Mouse (Mus musculus): Measurements from ENCODE around the gene Sumf1. TPM values are rescaled to one million over a fixed set of nuclear protein-coding genes. Genes with fewer than 3 reads are reported as not detected.

Sumf1 gene
- total and polyA plus RNA-seq, 2 experiments from 2014 or later = 13.7 to 23.0 TPM

GRCm38 (mm10) chr6:108222875-108223274 is 37.5 kb upstream of the Sumf1 start:
- WGBS = 91% methylated on average over 5 of the region's 5 CpGs

GRCm38 (mm10) chr6:108222435-108222834 is 37.1 kb upstream of the Sumf1 start:
- WGBS = 61% methylated on average over 5 of the region's 5 CpGs
- H3K27ac ChIP-seq (ENCODE audit: low read depth, low read length) = no peak overlapping the region
- TF ChIP-seq CTCF (IDR thresholded peaks at IDR 0.05) = no peak
- H3K4me2 ChIP-seq (ENCODE audit: low read depth, low read length, poor library complexity, severe bottlenecking) = no peak overlapping the region
- no peaks in the 10 kb centered on the region for H3K27me3 ChIP-seq (ENCODE audit: insufficient read depth, low read length)
- H3K4me1 ChIP-seq (ENCODE audit: insufficient read depth, low read length) = no peaks in the 10 kb centered on the region
- no peak overlapping the region for H3K4me3 ChIP-seq (ENCODE audit: low read depth, low read length)
- H3K9me3 ChIP-seq (ENCODE audit: low read length) = no peaks in the 10 kb centered on the region
- no peaks in the 10 kb centered on the region for H3K36me3 ChIP-seq (ENCODE audit: insufficient read depth, low read length)
- ATAC-seq (ENCODE audit: low FRiP score) = no peak
- no peak for DNase-seq (ENCODE audit: low spot score)
- H3K9ac ChIP-seq (replicated peaks; ENCODE audit: low read length, poor library complexity, severe bottlenecking) = no peak overlapping the region

More at GRCm38 (mm10) chr6:108222875-108223274, 37.5 kb upstream of the Sumf1 start:
- no peak for TF ChIP-seq CTCF (IDR thresholded peaks at IDR 0.05)
- DNase-seq (ENCODE audit: low spot score) = no peak
- H3K27me3 ChIP-seq (ENCODE audit: insufficient read depth, low read length) = no peaks in the 10 kb centered on the region
- H3K9ac ChIP-seq (replicated peaks; ENCODE audit: low read length, poor library complexity, severe bottlenecking) = no peak overlapping the region
- no peaks in the 10 kb centered on the region for H3K9me3 ChIP-seq (ENCODE audit: low read length)
- ATAC-seq (ENCODE audit: low FRiP score) = no peak
- no peak overlapping the region for H3K27ac ChIP-seq (ENCODE audit: low read depth, low read length)
- no peak overlapping the region for H3K4me2 ChIP-seq (ENCODE audit: low read depth, low read length, poor library complexity, severe bottlenecking)
- no peaks in the 10 kb centered on the region for H3K36me3 ChIP-seq (ENCODE audit: insufficient read depth, low read length)
- no peaks in the 10 kb centered on the region for H3K4me1 ChIP-seq (ENCODE audit: insufficient read depth, low read length)
- no peak overlapping the region for H3K4me3 ChIP-seq (ENCODE audit: low read depth, low read length)

- H3K27ac ChIP-seq (ENCODE audit: low read depth, low read length) = no peak overlapping the region
- DNase-seq (ENCODE audit: low spot score) (no peak), ATAC-seq (ENCODE audit: low FRiP score) (no peak)
- H3K4me2 ChIP-seq (ENCODE audit: low read depth, low read length, poor library complexity, severe bottlenecking) = no peak overlapping the region
- no peak overlapping the region for H3K9ac ChIP-seq (replicated peaks; ENCODE audit: low read length, poor library complexity, severe bottlenecking)
- no peaks in the 10 kb centered on the region for H3K36me3 ChIP-seq (ENCODE audit: insufficient read depth, low read length)
- H3K27me3 ChIP-seq (ENCODE audit: insufficient read depth, low read length) = no peaks in the 10 kb centered on the region
- 76% methylated on average over 3 of the region's 3 CpGs for WGBS
- no peaks in the 10 kb centered on the region for H3K9me3 ChIP-seq (ENCODE audit: low read length)
- TF ChIP-seq CTCF (IDR thresholded peaks at IDR 0.05) = no peak
- no peak overlapping the region for H3K4me3 ChIP-seq (ENCODE audit: low read depth, low read length)
- no peaks in the 10 kb centered on the region for H3K4me1 ChIP-seq (ENCODE audit: insufficient read depth, low read length)
These were observed 32.6 kb upstream of the Sumf1 start for GRCm38 (mm10) chr6:108217987-108218386.

- TF ChIP-seq CTCF (IDR thresholded peaks at IDR 0.05) = no peak
- WGBS = 96% methylated on average over 8 of the region's 8 CpGs
- no peak overlapping the region for H3K4me2 ChIP-seq (ENCODE audit: low read depth, low read length, poor library complexity, severe bottlenecking)
These were observed 31.4 kb upstream of the Sumf1 start for GRCm38 (mm10) chr6:108216832-108217231.

GRCm38 (mm10) chr6:108216091-108216490 is 30.7 kb upstream of the Sumf1 start:
- Histone ChIP-seq H3K9me3 (ENCODE audit: low read length) (no peaks in the 10 kb centered on the region), H3K4me3 (ENCODE audit: low read depth, low read length) (no peak overlapping the region), H3K27me3 (ENCODE audit: insufficient read depth, low read length) (no peaks in the 10 kb centered on the region), H3K4me1 (ENCODE audit: insufficient read depth, low read length) (no peaks in the 10 kb centered on the region; the same call in 1 of the 2 replicates), H3K9ac (replicated peaks; ENCODE audit: low read length, poor library complexity, severe bottlenecking) (no peak overlapping the region), H3K27ac (ENCODE audit: low read depth, low read length) (no peak overlapping the region), H3K4me2 (ENCODE audit: low read depth, low read length, poor library complexity, severe bottlenecking) (no peak overlapping the region), H3K36me3 (ENCODE audit: insufficient read depth, low read length) (no peaks in the 10 kb centered on the region)
- ATAC-seq (ENCODE audit: low FRiP score) (no peak), DNase-seq (ENCODE audit: low spot score) (no peak)
- 77% methylated on average over 5 of the region's 5 CpGs for WGBS
- TF ChIP-seq CTCF (IDR thresholded peaks at IDR 0.05) = no peak

More at GRCm38 (mm10) chr6:108216832-108217231, 31.4 kb upstream of the Sumf1 start:
- Histone ChIP-seq H3K9ac (replicated peaks; ENCODE audit: low read length, poor library complexity, severe bottlenecking) (no peak overlapping the region), H3K4me1 (ENCODE audit: insufficient read depth, low read length) (no peaks in the 10 kb centered on the region), H3K9me3 (ENCODE audit: low read length) (no peaks in the 10 kb centered on the region), H3K4me3 (ENCODE audit: low read depth, low read length) (no peak overlapping the region), H3K27ac (ENCODE audit: low read depth, low read length) (no peak overlapping the region), H3K27me3 (ENCODE audit: insufficient read depth, low read length) (no peaks in the 10 kb centered on the region), H3K36me3 (ENCODE audit: insufficient read depth, low read length) (no peaks in the 10 kb centered on the region)
- no peak for DNase-seq (ENCODE audit: low spot score)
- no peak for ATAC-seq (ENCODE audit: low FRiP score)

GRCm38 (mm10) chr6:108214294-108214925 is 29.0 kb upstream of the Sumf1 start:
- TF ChIP-seq CTCF (IDR thresholded peaks at IDR 0.05) = no peak
- no peak overlapping the region for H3K27ac ChIP-seq (ENCODE audit: low read depth, low read length)
- WGBS = 14% methylated on average over 10 of the region's 10 CpGs
- H3K4me1 ChIP-seq (ENCODE audit: insufficient read depth, low read length) = no peaks in the 10 kb centered on the region; the same call in 1 of the 2 replicates
- DNase-seq (ENCODE audit: low spot score) (no peak), ATAC-seq (ENCODE audit: low FRiP score) (no peak)
- peak overlapping the region; percentile 94 for H3K4me2 ChIP-seq (ENCODE audit: low read depth, low read length, poor library complexity, severe bottlenecking)
- peak overlapping the region; percentile 63 for H3K4me3 ChIP-seq (ENCODE audit: low read depth, low read length)
- no peaks in the 10 kb centered on the region for H3K27me3 ChIP-seq (ENCODE audit: insufficient read depth, low read length)
- H3K36me3 ChIP-seq (ENCODE audit: insufficient read depth, low read length) = no peaks in the 10 kb centered on the region
- H3K9ac ChIP-seq (replicated peaks; ENCODE audit: low read length, poor library complexity, severe bottlenecking) = 0 out of 2 replicates have a peak overlapping the region, but pooled peaks have one; percentile 52
- H3K9me3 ChIP-seq (ENCODE audit: low read length) = no peaks in the 10 kb centered on the region
